Mouse (Mus musculus): ENCODE results near the gene Ccz1.
"Not testable (repeated sequence)": the region's sequence is repeated elsewhere in the genome, so short reads cannot be mapped to it uniquely, and the experiment has no call there.

Gene Ccz1

GRCm38 (mm10) chr5:144014551-144015311 is at the start of gene Ccz1:
TSS of gene Ccz1 (minus strand) at chr5:144014877.
- peak; percentile 100 for ATAC-seq (ENCODE audit: low TSS enrichment)

- no peak for ATAC-seq (ENCODE audit: low TSS enrichment)
Measured at GRCm38 (mm10) chr5:144064093-144064492, 49.4 kb upstream of the Ccz1 start.

- ATAC-seq (ENCODE audit: low TSS enrichment) = no peak
Measured at GRCm38 (mm10) chr5:144054340-144054739, 39.7 kb upstream of the Ccz1 start.

GRCm38 (mm10) chr5:144053450-144053849 is 38.8 kb upstream of the Ccz1 start:
- ATAC-seq (ENCODE audit: low TSS enrichment) = no peak

- ATAC-seq (ENCODE audit: low TSS enrichment) = no peak
Measured at GRCm38 (mm10) chr5:144051268-144051667, 36.6 kb upstream of the Ccz1 start.

GRCm38 (mm10) chr5:144049881-144050280 is 35.2 kb upstream of the Ccz1 start:
- peak; percentile 74 for ATAC-seq (ENCODE audit: low TSS enrichment)

- ATAC-seq (ENCODE audit: low TSS enrichment) = peak; percentile 71
Measured at GRCm38 (mm10) chr5:144047324-144047723, 32.6 kb upstream of the Ccz1 start.

- ATAC-seq (ENCODE audit: low TSS enrichment) = peak; percentile 49; the same call in 1 of the 2 replicates
Measured at GRCm38 (mm10) chr5:144043166-144043565, 28.5 kb upstream of the Ccz1 start.

- 0 out of 2 replicates have a peak, but pooled peaks have one; percentile 42 for ATAC-seq (ENCODE audit: low TSS enrichment)
Measured at GRCm38 (mm10) chr5:144040720-144041364, 26.2 kb upstream of the Ccz1 start.

- ATAC-seq (ENCODE audit: low TSS enrichment) = no peak
Measured at GRCm38 (mm10) chr5:144039886-144040285, 25.2 kb upstream of the Ccz1 start.

GRCm38 (mm10) chr5:144039156-144039675 is 24.5 kb upstream of the Ccz1 start:
- ATAC-seq (ENCODE audit: low TSS enrichment) = no peak

GRCm38 (mm10) chr5:144036952-144037351 is 22.3 kb upstream of the Ccz1 start:
- ATAC-seq (ENCODE audit: low TSS enrichment) = peak; percentile 67

GRCm38 (mm10) chr5:144034567-144034966 is 19.9 kb upstream of the Ccz1 start:
- 0 out of 2 replicates have a peak, but pooled peaks have one; percentile 50 for ATAC-seq (ENCODE audit: low TSS enrichment)

- ATAC-seq (ENCODE audit: low TSS enrichment) = no peak
Measured at GRCm38 (mm10) chr5:144032491-144032890, 17.8 kb upstream of the Ccz1 start.

- no peak for ATAC-seq (ENCODE audit: low TSS enrichment)
Measured at GRCm38 (mm10) chr5:144026620-144027263, 12.1 kb upstream of the Ccz1 start, which contains the start of gene Ocm. TSS of gene Ocm (minus strand) at chr5:144026670.

GRCm38 (mm10) chr5:144015845-144016244 is 1.2 kb upstream of the Ccz1 start:
- no peak for ATAC-seq (ENCODE audit: low TSS enrichment)

- no peak for ATAC-seq (ENCODE audit: low TSS enrichment)
Measured at GRCm38 (mm10) chr5:144015312-144015650, 604 bp upstream of the Ccz1 start.

- not testable (repeated sequence) for ATAC-seq (ENCODE audit: low TSS enrichment)
Measured at GRCm38 (mm10) chr5:144013366-144014134, 1.1 kb downstream of the Ccz1 start.

GRCm38 (mm10) chr5:144002461-144003192 is 12.1 kb downstream of the Ccz1 start:
- ATAC-seq (ENCODE audit: low TSS enrichment) = no peak

GRCm38 (mm10) chr5:143999409-143999808 is 15.3 kb downstream of the Ccz1 start:
- no peak for ATAC-seq (ENCODE audit: low TSS enrichment)
